Mouse (Mus musculus) forebrain, embryonic 11.5 days (tissue): ENCODE measurements at regions not wholly inside any gene's neighbourhood (a gene's known extent, or its start where the extent isn't known, plus 50 kb on each side); places are given as distances from the start of the nearest gene placed in this dataset.
"Not testable (repeated sequence)": the region's sequence is repeated elsewhere in the genome, so short reads cannot be mapped to it uniquely, and the experiment has no call there.

Source experiments
- ATAC-seq: fragments of 200-750 bp; cut with Nextera tagmentation; replicated peaks from 2 replicates; pipeline ENCODE4 v1.8.0; 2017; ENCODE audit warnings: moderate TSS enrichment; ENCODE audit not compliant: low FRiP score
- DNase-seq: peaks from one replicate; pipeline ENCODE4 v3.0.0-alpha.2; 2017; ENCODE audit warnings: low spot score
- H3K27ac ChIP-seq: fragments of 300-500 bp; sonication (generic); 2 replicates; pipeline ENCODE4 v1.5.1; 2014; ENCODE audit warnings: low read depth, low read length
- H3K27me3 ChIP-seq: fragments of 300-500 bp; sonication (generic); 2 replicates; pipeline ENCODE4 v1.6.1; 2014; ENCODE audit warnings: mild to moderate bottlenecking, low read length, mixed read lengths; ENCODE audit not compliant: control insufficient read depth, insufficient read depth
- H3K36me3 ChIP-seq: fragments of 300-500 bp; sonication (generic); 2 replicates; pipeline ENCODE4 v1.6.1; 2014; ENCODE audit warnings: mild to moderate bottlenecking, low read length, moderate library complexity, mixed read lengths; ENCODE audit not compliant: control insufficient read depth, insufficient read depth
- H3K4me1 ChIP-seq: fragments of 300-500 bp; sonication (generic); replicated peaks from 2 replicates; pipeline ENCODE4 v1.6.1; 2014; ENCODE audit warnings: low read length, mixed read lengths; ENCODE audit not compliant: control insufficient read depth, insufficient read depth
- H3K4me2 ChIP-seq: fragments of 300-500 bp; sonication (generic); 2 replicates; pipeline ENCODE4 v1.6.1; 2014; ENCODE audit warnings: low read depth, mild to moderate bottlenecking, low read length, moderate library complexity, mixed read lengths; ENCODE audit not compliant: severe bottlenecking
- H3K4me3 ChIP-seq: fragments of 300-500 bp; sonication (generic); 2 replicates; pipeline ENCODE4 v1.5.1; 2014; ENCODE audit warnings: low read depth, low read length
- H3K9ac ChIP-seq: fragments of 300-500 bp; sonication (generic); 2 replicates; pipeline ENCODE4 v1.6.1; 2014; ENCODE audit warnings: low read length
- H3K9me3 ChIP-seq: fragments of 300-500 bp; sonication (generic); 2 replicates; pipeline ENCODE4 v1.6.1; 2016; ENCODE audit warnings: low read length, mixed read lengths; ENCODE audit not compliant: control insufficient read depth
- WGBS: fragments of 180-500 bp; shearing (Covaris S2); extraction: QIAGEN DNeasy Blood & Tissue Kit; methylation state at CpG from one replicate; pipeline ENCODE4 v1.1.7; 2014; 5-methylcytosine and 5-hydroxymethylcytosine counted together

DNA sequence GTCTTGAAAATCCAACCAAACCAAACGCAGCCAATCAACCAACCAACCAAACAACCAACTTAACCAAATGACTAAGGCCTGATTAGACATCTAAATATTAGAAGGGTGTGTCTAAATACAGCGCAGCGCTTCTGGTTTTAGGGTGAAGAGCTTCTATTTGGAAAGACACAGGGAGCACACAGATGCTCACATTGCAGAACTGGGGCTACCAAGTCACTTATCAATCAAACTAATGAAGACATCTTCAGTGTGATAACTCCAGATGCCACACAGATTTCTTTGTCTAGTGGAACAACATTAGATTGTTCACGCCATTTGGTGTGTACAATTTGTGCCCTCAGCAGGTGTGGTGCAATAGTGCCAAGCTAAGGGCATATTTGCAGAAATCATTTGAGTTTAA, 76.6 kb upstream of the Cwc22 start:
- DNase-seq (no peak), ATAC-seq (no peak)
- Histone ChIP-seq H3K4me2 (no peak overlapping the region), H3K27ac (no peak overlapping the region), H3K36me3 (no peaks in the 10 kb centered on the region), H3K9me3 (no peaks in the 10 kb centered on the region), H3K4me1 (no peaks in the 10 kb centered on the region; the same call in 1 of the 2 replicates), H3K9ac (no peak overlapping the region), H3K27me3 (no peaks in the 10 kb centered on the region), H3K4me3 (no peak overlapping the region)
- 83% methylated on average over 4 of the region's 4 CpGs for WGBS

DNA sequence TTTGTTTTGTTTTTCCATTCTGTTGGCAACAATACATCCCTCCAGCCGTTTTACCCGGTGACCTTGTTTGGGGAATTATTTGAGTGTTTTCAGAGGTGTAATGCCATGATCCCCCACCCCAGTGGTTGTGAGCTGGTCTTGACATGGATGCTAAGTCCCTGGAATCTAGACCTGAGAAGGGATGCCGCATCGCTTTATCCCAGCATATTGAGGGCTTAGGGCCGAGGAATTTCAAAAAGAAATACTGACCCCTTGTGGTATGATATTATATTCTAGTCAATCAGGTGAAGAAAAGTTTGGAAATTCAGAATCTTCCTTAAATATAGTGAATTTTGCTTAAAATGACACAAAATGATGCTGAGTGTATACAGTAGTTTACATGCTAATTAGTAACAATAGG, 75.7 kb upstream of the Cwc22 start:
- H3K4me3 ChIP-seq: no peak overlapping the region
- H3K27me3 ChIP-seq: no peaks in the 10 kb centered on the region
- no peak overlapping the region for H3K4me2 ChIP-seq
- no peak overlapping the region for H3K27ac ChIP-seq
- no peaks in the 10 kb centered on the region for H3K9me3 ChIP-seq
- no peak overlapping the region for H3K9ac ChIP-seq
- WGBS: 36% methylated on average over 5 of the region's 5 CpGs
- DNase-seq (peak; percentile 50), ATAC-seq (peak; percentile 67; the same call in 1 of the 2 replicates)
- H3K4me1 ChIP-seq: no peaks in the 10 kb centered on the region; the same call in 1 of the 2 replicates
- no peaks in the 10 kb centered on the region for H3K36me3 ChIP-seq

DNA sequence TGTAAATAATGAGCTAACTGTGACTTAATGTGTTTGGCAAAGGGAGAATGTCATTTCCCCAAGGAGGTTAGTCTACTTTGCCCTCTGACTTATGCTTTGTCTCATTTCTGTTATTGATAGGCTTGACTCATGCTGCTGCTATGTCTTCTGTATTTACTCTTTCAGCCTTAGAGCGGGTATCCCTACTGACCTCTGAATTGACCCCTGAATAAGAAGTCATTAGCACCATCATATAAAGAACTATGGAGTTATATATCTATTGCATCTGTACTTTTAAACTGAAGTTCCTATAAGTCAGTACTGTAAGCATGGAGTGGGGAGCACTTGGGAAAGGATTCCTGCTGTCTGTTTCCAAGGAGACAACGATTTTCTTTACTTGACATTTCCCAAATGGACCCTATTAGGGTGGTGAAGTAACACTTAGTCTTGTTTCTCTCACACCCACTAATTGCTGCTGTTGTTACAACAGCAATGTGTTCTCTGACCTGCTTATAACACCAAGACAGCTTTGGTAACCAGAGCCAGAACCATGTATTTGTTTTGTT, 75.3 kb upstream of the Cwc22 start:
- Histone ChIP-seq H3K4me3 (no peak overlapping the region), H3K9me3 (no peaks in the 10 kb centered on the region), H3K9ac (no peak overlapping the region), H3K4me2 (no peak overlapping the region), H3K36me3 (no peaks in the 10 kb centered on the region), H3K27me3 (no peaks in the 10 kb centered on the region), H3K4me1 (no peaks in the 10 kb centered on the region; the same call in 1 of the 2 replicates), H3K27ac (no peak overlapping the region)
- ATAC-seq (0 out of 2 replicates have a peak, but pooled peaks have one; percentile 12), DNase-seq (no peak)
- 82% methylated on average over 2 of the region's 2 CpGs for WGBS

DNA sequence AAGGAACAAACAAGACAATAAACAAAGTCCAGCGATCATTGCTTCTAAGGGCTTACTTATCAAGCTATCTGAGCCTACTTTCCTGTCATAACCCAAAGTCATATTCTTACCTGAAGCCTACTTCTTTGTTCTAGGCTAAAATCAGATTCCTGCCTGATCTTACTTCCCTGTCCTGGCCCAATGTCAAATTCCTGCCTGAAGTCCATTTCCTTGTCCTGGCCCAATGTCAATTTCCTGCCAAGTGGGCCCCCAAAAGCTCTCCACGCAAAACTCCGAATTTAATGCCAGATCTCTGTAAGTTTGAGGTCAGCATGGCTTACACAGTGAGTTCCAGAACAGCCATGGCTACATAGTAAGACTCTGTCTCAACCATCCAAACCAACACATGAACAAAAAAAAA, 74.3 kb upstream of the Cwc22 start:
- H3K4me3 ChIP-seq: no peak overlapping the region
- 96% methylated on average over 3 of the region's 3 CpGs for WGBS
- no peaks in the 10 kb centered on the region for H3K9me3 ChIP-seq
- no peaks in the 10 kb centered on the region; the same call in 1 of the 2 replicates for H3K4me1 ChIP-seq
- H3K27me3 ChIP-seq: no peaks in the 10 kb centered on the region
- ATAC-seq (no peak), DNase-seq (no peak)
- H3K36me3 ChIP-seq: no peaks in the 10 kb centered on the region
- H3K9ac ChIP-seq: no peak overlapping the region
- H3K4me2 ChIP-seq: no peak overlapping the region
- H3K27ac ChIP-seq: no peak overlapping the region

DNA sequence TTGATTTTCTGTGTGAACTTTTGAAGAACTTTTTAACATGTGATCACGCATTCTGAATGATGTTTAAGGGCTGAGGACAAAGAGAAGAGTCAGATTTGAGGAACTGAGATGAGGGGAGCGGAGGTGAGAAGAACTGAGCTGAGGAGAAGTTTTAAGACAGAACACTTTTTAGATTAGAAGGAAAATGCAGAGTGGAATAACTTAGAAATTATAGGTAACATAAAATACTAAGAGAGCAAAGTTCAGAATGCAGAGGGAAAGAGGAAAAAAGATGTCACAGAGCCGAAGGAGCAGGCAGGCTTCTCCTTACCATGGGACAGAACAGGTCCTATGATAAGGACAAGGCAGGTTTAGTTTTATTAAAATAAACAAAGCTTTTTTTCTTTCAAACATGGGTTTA, 73.7 kb upstream of the Cwc22 start:
- Histone ChIP-seq H3K27me3 (no peaks in the 10 kb centered on the region), H3K4me2 (no peak overlapping the region), H3K36me3 (no peaks in the 10 kb centered on the region), H3K27ac (no peak overlapping the region), H3K9ac (no peak overlapping the region), H3K9me3 (no peaks in the 10 kb centered on the region), H3K4me3 (no peak overlapping the region), H3K4me1 (no peaks in the 10 kb centered on the region; the same call in 1 of the 2 replicates)
- WGBS: 88% methylated on average over 3 of the region's 3 CpGs
- ATAC-seq (no peak), DNase-seq (no peak)

DNA sequence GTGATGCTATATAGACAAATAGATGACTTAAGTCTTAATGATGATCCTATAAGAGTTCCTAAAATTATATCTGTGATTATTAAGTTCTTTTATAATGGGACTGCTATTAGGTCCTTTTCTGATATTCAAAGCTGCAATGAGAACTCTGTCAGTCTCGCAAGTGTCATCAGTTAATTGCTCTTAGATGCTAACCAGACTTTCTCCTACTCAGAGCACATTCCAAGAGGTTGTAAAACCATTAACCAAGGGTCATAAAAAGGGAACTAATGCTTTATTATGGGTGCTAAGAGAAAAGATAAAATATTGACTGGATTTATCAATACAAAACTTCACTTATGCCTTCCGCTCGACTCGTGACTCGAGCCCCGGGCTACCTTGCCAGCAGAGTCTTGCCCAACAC, 66.3 kb upstream of the Cwc22 start:
- H3K27me3 ChIP-seq, H3K36me3 ChIP-seq: not testable (repeated sequence)
- 98% methylated on average over 6 of the region's 6 CpGs for WGBS

DNA sequence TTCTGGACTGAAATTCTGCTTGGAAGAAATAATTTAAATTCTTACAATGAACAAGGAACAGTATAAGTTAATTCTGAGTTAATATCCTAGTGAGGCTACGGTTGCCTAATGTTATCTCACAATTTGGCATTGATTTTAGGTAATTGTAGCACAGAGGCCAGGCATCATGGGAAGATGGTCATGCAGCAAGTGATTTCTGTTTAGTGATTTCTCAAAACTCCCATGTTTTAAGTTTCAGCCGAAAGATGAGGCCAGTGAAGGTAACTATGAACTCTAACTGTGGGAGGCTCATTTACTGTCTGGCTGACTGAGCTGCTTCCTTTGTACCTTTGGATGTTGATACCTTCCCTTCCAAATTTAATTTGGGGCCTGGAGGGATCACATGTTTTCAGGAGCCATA, 65.6 kb upstream of the Cwc22 start:
- no peak overlapping the region for H3K4me3 ChIP-seq
- H3K27me3 ChIP-seq: no peaks in the 10 kb centered on the region
- DNase-seq (no peak), ATAC-seq (no peak)
- H3K9ac ChIP-seq: no peak overlapping the region
- no peaks in the 10 kb centered on the region for H3K4me1 ChIP-seq
- WGBS: 89% methylated on average over 2 of the region's 2 CpGs
- no peak overlapping the region for H3K27ac ChIP-seq
- no peak overlapping the region for H3K4me2 ChIP-seq
- no peaks in the 10 kb centered on the region for H3K9me3 ChIP-seq
- no peaks in the 10 kb centered on the region for H3K36me3 ChIP-seq

More for the DNA sequence above, 66.3 kb upstream of the Cwc22 start:
- ATAC-seq, H3K9ac ChIP-seq, H3K4me1 ChIP-seq, DNase-seq, H3K27ac ChIP-seq, H3K9me3 ChIP-seq, H3K4me3 ChIP-seq, H3K4me2 ChIP-seq: not testable (repeated sequence)

DNA sequence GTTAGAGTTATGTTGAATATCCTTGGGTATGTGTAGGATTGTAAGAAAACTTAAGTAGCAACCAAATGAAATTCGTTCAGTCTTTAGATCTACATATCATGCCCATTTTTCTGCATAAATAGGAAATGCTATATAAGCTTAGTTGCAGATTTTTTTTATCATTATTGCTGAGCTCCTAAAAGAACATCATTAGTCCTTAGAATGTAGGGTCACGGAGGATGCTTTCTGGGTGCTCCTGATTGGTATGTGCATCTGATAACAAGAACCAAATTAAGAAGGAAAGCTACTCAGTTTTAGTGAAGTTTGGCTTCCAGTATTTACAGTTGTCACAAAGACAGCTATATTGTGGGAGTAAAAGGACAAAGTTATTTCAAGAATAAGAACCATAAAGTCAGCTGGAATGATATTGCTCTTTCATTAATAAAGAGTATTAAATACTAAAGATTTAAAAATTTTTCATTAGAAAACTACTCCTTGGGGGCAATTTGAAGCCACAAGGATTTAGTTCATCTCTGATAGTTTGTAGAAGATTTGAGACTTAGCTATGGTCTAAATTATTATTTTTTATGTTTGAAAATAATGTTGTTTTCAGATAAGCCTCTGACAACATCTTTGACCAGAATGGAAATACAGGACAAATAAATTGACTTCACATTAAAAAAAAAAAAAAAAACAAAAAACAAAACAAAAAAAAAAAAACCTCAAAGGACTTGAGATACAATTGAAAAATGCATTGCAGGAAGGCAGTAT, 65.1 kb upstream of the Cwc22 start:
- no peaks in the 10 kb centered on the region for H3K9me3 ChIP-seq
- no peak overlapping the region for H3K9ac ChIP-seq
- 91% methylated on average over 2 of the region's 2 CpGs for WGBS
- no peaks in the 10 kb centered on the region for H3K36me3 ChIP-seq
- H3K27me3 ChIP-seq: no peaks in the 10 kb centered on the region
- no peak overlapping the region for H3K4me2 ChIP-seq
- DNase-seq (no peak), ATAC-seq (no peak)
- no peak overlapping the region for H3K27ac ChIP-seq
- no peak overlapping the region for H3K4me3 ChIP-seq
- H3K4me1 ChIP-seq: no peaks in the 10 kb centered on the region
